Mouse (Mus musculus) stomach, postnatal 0 days (tissue): ENCODE data around the gene Pcca.

Experiments
- CTCF ChIP-seq: IDR thresholded peaks from 2 replicates; pipeline ENCODE4 v1.5.1; 2016; ENCODE audit warnings: antibody characterized with exemption, low read depth, mild to moderate bottlenecking, moderate library complexity
- EP300 ChIP-seq: optimal IDR thresholded peaks from 2 replicates; pipeline ENCODE3; 2016; ENCODE audit warnings: antibody characterized with exemption

- TF ChIP-seq CTCF = no peak
- TF ChIP-seq EP300 = no peak
Observed at GRCm38 (mm10) chr14:122900679-122901078, 366.6 kb downstream of the Pcca start.
